Mouse (Mus musculus) left cerebral cortex, adult 18-20 months (tissue): Measurements from ENCODE around the gene Lima1. TPM values are rescaled to one million over a fixed set of nuclear protein-coding genes. Genes with fewer than 3 reads are reported as not detected.
"Not testable (repeated sequence)": the region's sequence is repeated elsewhere in the genome, so short reads cannot be mapped to it uniquely, and the experiment has no call there.

Source experiments
- DNase-seq, 2 experiments: peaks; one replicate each; pipeline ENCODE4 v3.0.0; 2021 to 2022; ENCODE audit warnings: low spot score in 2 of 2, mixed read lengths in 1 of 2
- total RNA-seq, 2 experiments: library from RNA; stranded (reverse); gene quantifications; 2 replicates each; pipeline ENCODE4 v1.2.3; 2021

Lima1 gene
- total RNA-seq, 2 experiments from 2014 or later = 7.0 to 9.6 TPM

DNA sequence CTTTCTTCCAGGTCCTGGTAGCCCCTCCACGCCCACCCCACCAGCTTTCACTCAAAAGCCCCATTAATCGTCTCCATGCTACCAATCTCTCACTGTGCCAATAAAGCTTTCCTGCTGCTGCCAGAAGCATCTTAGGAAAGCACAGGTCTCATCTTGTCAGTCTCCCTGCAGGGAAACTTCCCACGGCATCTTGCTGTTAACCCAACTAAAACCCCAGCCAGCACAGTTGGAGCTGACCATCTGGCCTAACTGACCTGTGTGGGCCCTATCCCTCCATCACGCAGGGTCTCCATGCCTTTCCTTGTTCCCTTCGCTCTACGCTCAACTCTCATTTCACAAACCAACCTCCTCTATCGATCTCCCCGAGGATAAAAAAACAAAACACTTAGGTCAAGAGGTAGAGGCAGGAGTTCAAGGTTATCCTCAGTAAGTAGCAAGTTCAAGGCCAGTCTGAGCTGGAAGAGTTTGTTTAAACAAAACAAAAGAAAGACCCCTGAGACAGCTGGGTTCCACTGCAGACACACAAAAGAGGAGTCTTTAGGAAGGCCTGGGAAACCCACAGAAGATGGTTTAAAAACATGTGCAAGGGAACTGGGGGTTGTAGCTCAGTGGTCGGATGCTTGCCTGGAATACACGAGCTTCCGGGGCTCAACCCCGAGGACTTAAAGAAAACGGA is 36.0 kb downstream of the Lima1 start:
- DNase-seq = no peak

DNA sequence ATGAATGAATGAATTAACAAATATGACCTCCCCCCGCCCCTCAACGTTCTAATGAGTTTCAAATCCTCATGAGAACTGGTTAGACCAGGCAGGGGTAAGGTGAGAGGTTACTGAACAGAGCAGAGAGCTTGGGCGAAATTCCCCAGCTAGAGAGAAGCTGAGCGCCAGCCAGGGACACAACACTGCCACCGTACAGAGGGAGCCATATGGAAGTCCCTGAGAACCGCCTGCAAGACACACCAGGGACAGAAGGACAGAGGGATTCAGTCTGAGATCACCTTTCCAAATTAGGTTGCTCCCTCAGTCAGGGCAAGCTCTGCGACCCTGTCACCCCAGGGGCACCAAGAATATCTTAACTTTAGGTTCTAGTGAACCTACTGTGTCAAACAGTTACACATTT is 37.7 kb downstream of the Lima1 start:
- no peak for DNase-seq

DNA sequence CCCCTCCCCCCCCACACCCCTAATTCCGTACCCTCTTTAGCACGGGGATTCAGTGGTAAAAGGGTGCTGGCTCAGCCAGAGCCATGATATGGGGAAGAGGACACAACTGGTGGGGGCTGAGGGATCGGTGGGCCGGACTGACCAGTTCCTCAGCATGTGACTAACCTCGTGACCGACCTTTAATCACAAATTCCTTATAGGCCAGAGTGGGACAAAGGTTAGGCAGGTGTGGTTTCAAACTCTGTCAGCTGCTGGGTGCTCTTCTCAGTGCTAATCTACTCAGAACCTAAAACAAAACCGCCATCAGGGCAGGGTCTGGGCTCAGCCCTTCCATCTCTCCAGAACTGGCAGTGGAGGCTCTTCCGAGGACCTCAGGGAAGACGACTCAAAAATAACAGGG is 40.1 kb downstream of the Lima1 start:
- no peak for DNase-seq

DNA sequence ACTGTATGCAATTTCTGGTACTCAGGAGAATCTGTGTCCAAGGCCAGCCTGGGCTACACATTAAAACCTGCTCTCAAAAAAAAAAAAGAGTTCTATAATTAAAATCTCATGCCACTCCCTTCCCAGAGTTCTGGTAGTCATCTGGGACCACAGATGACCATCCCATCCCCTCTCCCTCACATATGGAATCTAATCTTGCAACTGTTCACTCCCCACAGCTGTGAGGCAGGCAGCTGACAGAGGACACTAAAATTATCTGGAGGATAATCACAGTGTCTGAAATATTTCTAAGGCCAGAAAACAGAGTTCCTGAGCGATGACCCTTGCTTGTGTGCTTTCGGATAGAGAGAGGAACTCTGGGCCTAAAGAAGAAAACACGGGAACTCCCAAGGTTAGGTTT is 40.6 kb downstream of the Lima1 start:
- DNase-seq = no peak

DNA sequence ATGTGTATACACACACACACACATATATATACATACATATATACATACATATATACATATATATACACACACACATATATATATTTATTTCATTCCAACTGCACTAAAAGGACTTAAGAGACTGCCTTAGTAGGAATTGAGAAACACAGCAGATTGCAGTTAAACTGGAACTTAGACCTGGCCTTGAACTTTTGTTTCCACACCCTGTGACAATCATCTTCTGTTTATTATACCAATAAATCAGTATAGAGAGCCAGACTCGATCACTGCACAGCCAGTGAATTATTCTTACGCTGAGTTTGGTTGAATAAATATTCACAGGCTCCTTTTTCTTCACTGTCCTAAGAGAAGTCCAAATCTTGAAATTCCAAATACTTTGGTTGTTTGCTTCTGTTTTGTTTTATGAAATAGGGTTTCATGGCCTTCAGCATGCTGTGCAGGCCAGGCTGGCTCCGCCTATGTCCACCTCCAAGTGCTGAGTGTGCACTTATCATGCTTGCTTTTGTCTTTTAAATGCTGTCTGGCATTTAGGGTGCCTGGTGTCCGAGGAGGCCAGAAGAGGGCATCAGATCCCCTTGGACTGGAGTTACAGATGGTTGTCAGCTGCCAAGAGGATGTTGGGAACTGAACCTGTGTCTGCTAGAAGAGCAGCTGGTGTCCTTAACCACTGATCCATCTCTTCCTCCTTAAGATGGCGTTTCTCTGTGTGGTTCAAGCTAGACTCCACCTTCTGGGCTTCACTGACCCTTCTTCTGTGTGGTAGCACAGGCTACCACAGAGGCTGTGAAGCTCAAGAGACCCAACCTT is 41.4 kb downstream of the Lima1 start:
- no peak for DNase-seq

DNA sequence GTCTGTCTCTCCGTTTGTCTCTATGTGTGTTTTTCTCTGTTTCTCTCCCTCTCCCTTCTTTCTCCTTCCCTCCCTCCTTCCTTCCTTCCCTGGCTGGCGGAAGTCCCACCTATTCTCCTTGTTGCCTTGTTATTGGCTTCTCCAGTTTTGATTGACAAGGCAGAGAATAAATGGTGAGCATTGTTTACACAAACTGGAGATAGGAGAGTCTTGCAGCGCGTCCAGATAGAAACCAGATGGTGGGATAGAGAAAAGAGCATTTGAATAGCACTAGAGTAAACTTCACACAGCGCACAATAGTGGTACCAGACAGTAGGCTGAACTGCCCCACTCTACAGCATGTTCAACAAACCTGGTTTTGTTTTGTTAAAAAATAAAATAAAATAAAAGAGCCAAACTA is 43.7 kb downstream of the Lima1 start:
- no peak for DNase-seq

DNA sequence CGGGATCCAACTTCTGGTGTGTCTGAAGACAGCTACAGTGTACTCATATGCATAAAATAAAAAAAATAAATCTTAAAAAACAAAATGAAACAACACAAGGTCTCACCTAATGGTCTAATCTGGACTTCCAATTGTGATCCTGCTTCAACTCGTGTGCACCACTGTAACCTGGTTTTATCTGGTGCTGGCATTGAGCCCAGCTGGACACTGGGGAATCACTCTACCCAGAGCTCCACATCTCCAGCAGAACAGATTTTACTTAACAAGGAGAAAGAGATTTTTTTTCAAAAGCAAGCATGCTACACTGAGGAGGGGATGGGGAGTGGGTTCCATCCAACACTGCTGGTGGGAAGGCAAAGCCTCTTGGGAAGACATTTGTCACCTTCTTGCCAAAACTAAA is 47.2 kb downstream of the Lima1 start:
- DNase-seq = no peak

DNA sequence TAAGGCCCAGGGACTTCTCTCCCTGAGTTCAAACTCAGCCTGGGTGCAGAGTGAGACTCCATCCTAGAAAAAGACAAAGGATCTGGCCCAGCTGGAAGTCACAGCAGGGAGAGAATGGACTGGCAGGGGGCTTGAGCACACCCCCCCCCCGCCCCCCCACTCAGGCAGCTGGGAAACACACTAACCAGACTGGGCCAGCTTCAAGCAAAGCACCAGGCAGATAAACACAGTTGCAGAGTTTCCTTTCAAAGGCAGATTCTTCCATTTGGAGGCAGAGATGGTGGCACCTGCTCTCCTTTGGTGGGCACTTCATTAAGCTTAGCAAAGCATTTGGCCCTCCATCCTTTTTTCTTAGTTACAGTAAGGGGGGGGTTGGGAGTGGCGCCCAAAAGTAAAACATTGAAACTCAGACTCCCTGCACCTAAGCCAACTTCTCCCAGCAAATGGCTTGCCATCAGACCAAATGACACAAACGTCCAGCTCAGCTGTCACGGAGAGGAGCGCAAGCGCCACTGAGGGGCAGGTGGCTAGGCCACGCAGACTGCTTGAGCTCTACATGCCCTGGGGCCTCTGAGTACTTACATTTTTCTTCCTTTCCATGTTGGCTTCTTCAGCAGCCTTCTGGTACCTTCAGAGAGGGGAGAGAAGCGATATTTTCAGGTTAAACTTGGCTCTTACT is 48.9 kb downstream of the Lima1 start:
- DNase-seq = no peak

DNA sequence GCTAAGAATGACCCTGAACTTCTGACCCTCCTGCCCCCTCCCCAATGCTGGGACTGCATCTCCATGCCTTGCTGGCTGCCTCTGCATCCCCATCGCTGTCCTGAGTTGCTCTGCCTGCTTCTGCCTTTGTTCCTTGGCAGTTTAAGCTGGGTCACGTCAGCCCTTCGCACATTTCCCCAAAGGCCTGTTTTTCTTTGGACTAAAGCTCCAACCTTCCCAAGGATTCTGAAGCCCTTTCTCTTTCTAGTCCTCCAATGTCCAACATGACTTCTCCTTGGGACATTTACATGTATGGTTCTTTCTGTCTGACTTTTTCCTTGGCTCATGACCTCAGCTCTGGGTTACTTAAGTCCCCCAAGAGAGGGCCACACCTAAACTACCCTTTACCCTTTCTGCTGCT is 50.0 kb downstream of the Lima1 start:
- DNase-seq = no peak

DNA sequence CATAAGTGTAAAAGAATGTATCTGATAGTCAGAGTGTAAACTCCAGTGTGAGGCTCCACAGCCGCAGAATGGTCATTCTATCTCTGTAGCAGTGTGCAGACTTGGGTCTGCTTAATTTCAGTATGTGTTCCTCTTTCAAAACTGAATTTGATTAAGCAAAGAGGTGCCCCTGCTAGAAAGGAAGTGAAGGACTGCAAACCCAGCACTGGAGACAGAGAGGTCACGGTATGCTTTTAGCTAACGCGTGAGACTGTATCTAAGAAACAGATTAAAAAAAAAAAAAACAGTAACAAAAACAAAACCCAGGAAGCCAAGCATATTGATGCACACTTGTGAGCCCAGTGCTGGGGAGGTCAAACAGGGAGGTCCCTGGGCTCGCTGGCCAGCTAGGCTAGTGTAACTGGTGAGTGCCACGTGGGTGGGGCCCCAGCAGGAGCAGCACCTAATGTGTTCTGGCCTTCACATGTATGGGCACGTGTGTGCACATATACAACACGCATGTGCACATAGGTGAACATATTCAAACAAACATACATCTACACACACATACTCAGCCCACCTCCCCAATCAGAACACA is 51.8 kb downstream of the Lima1 start:
- DNase-seq = no peak

DNA sequence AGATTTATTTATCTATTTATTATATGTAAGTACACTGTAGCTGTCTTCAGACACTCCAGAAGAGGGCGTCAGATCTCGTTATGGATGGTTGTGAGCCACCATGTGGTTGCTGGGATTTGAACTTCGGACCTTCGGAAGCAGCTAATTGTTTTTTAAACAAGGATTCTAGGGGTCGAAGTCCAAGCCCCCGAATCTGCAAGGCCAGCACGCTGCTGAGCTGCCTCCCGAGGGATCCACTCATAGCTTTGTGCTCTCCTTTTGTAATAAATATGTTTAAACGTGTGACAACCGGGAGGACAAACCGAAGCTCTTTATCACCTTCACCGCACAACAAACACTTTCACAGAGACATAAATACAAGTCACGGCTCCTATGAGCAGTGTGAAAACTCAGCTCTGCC is 52.8 kb downstream of the Lima1 start:
- not testable (repeated sequence) for DNase-seq

DNA sequence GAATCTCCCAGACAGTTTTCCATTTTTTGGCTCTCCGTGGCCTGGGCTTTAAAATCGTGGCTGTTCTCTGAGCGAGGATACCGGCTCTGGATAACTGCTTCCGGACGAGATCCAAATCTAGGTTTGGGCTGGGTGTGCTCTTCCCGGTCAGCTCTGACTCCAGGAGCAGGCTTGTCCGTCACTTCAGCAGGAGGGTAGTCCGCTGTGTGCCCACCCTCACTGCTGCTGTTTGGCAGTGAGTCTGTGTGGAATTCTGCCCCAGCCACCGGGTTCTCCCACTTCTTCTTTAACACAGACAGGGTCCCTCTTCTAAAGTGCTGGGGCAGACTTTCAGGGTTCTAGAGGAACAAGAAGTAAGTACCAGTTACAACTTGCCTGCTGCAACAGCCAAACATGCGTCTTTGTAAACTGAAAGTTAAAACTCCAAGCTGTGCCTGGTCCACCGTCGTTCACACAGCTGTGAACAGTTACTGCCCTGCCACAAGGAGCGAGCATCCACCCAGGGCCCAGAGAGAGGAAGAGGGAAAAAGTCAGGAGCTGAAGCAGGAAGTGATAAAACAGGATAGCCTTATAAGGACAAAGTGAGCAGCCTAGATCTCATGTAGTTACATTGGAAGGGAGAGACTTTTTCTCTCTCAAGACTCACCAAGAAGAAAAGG is 55.5 kb downstream of the Lima1 start:
- no peak for DNase-seq

DNA sequence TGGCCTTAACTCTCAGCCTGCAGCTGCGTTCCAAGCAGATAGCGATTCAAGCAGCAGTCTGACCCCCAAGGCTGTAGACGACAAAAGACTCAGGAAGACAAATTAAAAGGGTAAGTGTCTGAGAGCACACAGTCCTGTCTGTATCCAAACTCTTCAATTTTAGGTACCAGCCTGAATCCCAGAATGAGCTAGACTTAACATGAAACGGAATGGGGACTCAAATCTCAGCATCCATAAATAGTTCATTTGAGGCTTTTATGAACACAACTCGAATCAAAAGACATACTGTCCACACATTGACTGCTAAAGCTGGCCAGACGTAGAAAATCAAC is 56.2 kb downstream of the Lima1 start:
- no peak for DNase-seq

DNA sequence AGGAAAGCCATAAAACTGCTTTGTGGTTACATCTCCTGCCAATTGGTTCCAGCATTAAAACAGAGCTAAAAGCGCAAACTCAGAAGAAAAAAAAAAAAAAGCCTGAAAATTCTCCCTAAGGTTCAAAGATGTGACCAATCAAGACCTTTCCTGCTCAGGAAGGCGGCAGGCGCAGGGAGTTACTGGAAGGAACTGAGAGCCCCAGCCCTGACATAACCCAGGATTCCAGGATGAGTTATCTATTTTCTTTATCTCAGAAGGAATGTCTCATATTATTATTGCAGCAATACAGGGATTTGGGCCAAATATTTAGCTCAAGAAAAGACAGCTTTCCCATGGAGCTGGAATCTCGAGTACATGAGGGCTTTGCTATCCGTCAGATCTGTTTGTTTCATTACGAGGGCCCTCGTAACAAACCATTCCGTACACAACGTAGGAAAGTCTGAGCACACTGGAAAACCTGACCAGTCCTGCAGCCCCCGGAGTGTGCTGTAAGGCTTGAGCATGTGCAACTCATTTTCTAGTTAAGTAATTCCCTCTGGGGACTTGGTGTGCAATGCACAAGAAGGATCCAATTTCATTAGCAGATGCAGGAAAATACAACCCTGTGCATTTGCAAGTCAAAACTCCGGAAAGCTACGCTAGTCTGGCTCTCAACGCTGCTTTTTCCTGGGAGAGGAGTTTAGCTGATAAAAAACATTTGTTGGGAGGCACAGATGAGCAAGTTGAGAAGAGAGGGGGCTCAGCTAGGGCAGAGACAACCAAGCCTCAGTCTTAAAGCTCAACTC is 56.7 kb downstream of the Lima1 start:
- no peak for DNase-seq

DNA sequence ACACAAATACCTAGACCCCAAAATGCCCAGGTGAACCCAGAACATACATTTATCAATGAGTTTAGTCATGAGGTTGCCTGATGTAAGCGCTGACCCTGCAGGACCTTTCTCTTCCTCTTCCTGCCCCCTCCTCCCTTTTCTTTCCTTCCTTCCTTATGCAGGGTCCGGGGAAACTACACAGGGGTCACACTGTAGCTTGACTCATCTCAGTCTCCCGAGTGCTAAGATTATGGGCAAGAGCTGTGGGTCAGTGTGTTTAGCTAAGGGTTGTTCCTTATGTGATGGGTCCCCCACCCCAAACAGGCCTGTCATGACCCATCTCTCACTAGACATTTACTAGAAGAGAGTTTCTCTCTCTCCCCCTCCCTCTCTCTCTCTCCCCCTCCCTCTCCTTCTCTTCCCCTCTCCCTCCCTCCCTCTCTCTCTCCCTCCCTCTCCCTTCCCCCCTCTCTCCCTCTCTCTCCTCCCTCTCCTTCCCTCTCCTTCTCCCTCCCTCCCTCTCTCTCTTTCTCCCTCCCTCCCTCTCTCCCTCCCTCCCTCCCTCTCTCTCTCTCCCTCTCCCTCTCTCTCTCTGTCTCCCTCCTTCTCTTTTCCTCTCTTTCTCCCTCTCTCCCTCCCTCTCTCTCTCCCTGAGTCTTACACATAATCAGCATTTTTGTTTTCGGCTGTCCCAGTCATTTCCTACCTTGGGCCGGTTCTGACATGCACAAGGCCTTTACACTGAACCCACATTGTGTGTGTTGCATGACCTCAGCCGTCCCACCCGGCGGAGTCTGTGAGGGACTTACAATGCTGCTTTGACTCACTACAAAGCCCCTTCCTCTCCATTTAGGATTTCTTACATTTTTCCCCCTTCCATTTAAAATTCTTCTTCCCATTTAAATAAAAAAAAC is 57.7 kb downstream of the Lima1 start:
- DNase-seq = no peak

DNA sequence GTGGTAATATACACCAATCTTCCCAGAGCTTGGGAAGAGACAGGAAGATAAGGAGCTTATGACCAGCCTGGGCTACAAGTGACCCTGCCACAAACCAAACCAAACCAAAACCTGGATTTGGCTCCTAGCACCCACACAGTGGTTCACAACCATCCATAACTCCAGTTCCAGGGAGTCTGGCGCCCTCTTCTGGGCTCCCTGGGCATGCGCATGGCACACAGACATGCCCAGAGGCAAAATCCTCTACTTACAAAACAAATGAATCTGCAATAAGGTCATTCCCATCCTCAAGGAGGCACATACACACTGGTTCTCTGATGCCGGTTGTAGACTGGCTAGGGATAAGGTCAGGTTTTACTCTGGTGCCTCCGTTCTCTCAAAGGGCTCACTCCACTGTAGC is 59.3 kb downstream of the Lima1 start:
- no peak for DNase-seq

DNA sequence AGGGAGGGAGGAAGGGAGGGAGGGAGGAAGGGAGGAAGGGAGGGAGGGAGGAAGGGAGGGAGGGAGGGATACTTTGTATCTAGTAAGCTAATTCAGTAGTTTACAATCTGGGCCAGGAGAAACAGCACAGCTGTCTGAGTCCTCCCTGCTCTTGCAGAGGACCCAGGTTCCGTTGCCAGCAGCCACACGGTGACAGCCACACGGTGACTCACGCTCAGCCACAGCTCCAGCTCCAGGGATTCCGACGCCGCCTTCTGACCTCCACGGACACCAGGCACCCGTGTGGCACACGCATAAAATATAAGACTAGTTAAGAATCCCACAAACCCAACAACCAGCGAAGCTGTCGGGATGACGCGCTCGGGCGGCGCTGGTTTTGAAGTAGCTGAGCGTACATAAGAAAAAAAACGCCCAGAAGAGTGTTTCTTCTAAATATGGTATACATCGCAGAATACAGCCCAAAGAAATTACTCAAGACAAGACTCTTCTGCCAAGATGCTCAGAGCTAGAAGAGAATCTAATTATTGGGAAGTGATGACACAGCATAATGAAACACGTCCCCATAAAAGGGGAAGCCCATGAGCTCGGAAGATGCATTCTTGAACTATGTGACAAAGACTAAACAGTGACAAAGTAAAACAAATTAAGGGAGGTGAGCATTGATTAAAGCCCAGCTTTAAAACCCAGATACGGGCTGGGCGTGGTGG is 60.5 kb downstream of the Lima1 start:
- no peak for DNase-seq

DNA sequence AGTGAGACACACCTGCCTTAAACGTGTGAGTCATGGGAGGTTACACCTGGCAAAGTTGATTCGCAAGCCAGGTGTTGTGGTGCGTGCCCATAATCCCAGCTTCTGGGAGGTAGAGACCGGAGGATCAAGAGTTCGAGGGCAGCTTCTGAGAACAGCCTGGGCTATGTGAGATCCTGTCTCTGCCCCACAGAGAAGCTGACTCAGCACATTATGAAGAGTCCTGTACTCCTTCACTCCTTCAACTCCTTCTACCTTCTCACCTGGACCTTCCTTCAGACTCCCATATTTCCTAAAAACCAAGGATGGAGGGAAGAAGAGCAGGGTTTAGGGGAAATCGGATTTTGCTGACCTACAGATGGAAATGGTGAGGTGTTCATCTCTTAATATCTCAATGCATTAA is 61.6 kb downstream of the Lima1 start:
- no peak for DNase-seq

DNA sequence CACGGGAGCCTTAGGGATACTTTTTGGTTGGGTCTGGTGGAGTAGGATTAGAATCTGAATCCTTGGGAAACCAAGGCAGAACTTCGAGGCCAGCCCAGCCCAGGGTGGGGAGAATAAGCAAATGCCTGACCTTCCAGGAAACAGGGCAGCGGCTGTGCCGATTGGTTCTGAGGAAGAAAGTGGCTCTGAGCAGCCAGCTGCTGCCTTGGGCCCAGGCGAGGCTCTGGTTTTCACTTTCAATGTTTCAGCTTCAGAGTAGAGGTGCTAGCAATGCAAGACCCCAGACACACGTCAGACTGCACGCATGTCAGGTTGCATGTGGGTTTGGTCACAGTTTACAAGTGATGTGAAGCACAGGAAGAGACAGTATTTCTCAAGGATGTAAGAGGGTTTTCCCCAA is 63.2 kb downstream of the Lima1 start:
- DNase-seq = no peak
